30 mouse cellular contexts compared by ENCODE assay signal in genomic region chr6:16806302-16806701, GRCm38 (mm10).
"Had no signal": no experiment of that assay in that cellular context is flagged by ENCODE, and none has a peak within 500 bp of the region (broad histone marks: within the 10 kb centered on the region; RNA-seq: fewer than 3 reads in every experiment).

No protein-coding gene starts in this region.

- H3K4me1 ChIP-seq: limb, embryonic 10.5 days; limb, embryonic 12.5 days; limb, embryonic 13.5 days; limb, embryonic 15.5 days; liver, embryonic 12.5 days; liver, embryonic 13.5 days; liver, embryonic 15.5 days; lung, embryonic 15.5 days; midbrain, embryonic 12.5 days; midbrain, embryonic 13.5 days; midbrain, embryonic 15.5 days; neural tube, embryonic 12.5 days had no signal

- H3K27me3 ChIP-seq: limb, embryonic 12.5 days; limb, embryonic 13.5 days; limb, embryonic 15.5 days; liver, embryonic 12.5 days; liver, embryonic 13.5 days; liver, embryonic 15.5 days; lung, embryonic 15.5 days; megakaryocyte, embryonic 14.5 days; midbrain, embryonic 12.5 days; midbrain, embryonic 13.5 days; midbrain, embryonic 15.5 days; neural tube, embryonic 12.5 days had no signal

- ATAC-seq: liver, embryonic 12.5 days; liver, postnatal 0 days; lung, postnatal 0 days; midbrain, embryonic 13.5 days; midbrain, embryonic 15.5 days; midbrain, embryonic 16.5 days had no signal

- H3K36me3 ChIP-seq: limb, embryonic 10.5 days; limb, embryonic 12.5 days; limb, embryonic 13.5 days; limb, embryonic 15.5 days; liver, embryonic 12.5 days; liver, embryonic 13.5 days; liver, embryonic 15.5 days; lung, embryonic 15.5 days; midbrain, embryonic 10.5 days; midbrain, embryonic 12.5 days; midbrain, embryonic 13.5 days; midbrain, embryonic 15.5 days; neural tube, embryonic 12.5 days had no signal

- DNase-seq: left cerebral cortex, postnatal 4 days; liver; liver, embryonic 13.5 days; liver, postnatal 0 days; lung, adult 18-20 months; lung, adult 2 months; lung, embryonic 14.5 days; lung, postnatal 10 days; lung, postnatal 14 days; lung, postnatal 36 days; lung, postnatal 4 days; midbrain, embryonic 14.5 days had no signal

- H3K27ac ChIP-seq: limb, embryonic 10.5 days; limb, embryonic 12.5 days; limb, embryonic 13.5 days; limb, embryonic 15.5 days; liver, embryonic 12.5 days; liver, embryonic 13.5 days; liver, embryonic 14.5 days; liver, embryonic 15.5 days; lung, embryonic 15.5 days; macrophage; midbrain, embryonic 10.5 days; midbrain, embryonic 12.5 days; midbrain, embryonic 13.5 days; midbrain, embryonic 15.5 days; neural tube, embryonic 12.5 days had no signal

- H3K4me3 ChIP-seq: limb, embryonic 10.5 days; limb, embryonic 12.5 days; limb, embryonic 13.5 days; limb, embryonic 15.5 days; liver, embryonic 12.5 days; liver, embryonic 13.5 days; liver, embryonic 15.5 days; lung, embryonic 15.5 days; megakaryocyte, embryonic 14.5 days; midbrain, embryonic 10.5 days; midbrain, embryonic 12.5 days; midbrain, embryonic 13.5 days; midbrain, embryonic 15.5 days; myocyte; neural tube, embryonic 12.5 days had no signal
